Mouse (Mus musculus) neural tube, embryonic 12.5 days (tissue): ENCODE data around the gene Btbd17. TPM values are rescaled to one million over a fixed set of nuclear protein-coding genes. Genes with fewer than 3 reads are reported as not detected.

Experiments
- polyA plus RNA-seq: library from polyadenylated mRNA; unstranded; fragments of >200 nt; fragmentation: Nextera tagmentation; extraction: Ambion mirVana; gene quantifications from 2 replicates; pipeline ENCODE4 v1.2.1, GENCODE M21; 2016

Gene Btbd17
- polyA plus RNA-seq, 1 experiment from 2014 or later, result 51.2 TPM

Other genes with a start within 250 kb of the Btbd17 start
- gene Rpl38, start 127.4 kb downstream of the Btbd17 start, polyA plus RNA-seq, result 855 and 903 TPM in 2 replicates
- gene Ttyh2, start 120.5 kb downstream of the Btbd17 start, polyA plus RNA-seq, result 21.6 and 23.8 TPM in 2 replicates
- gene Dnaic2, start 68.5 kb downstream of the Btbd17 start, polyA plus RNA-seq, result 3.0 and 4.2 TPM in 2 replicates
- 2.0 and 3.1 TPM in 2 replicates for gene Kif19a, start 30.6 kb downstream of the Btbd17 start, polyA plus RNA-seq
- gene Gpr142, start 3.0 kb upstream of the Btbd17 start, polyA plus RNA-seq, result not detected in 2 replicates
- gene Gprc5c, start 55.2 kb upstream of the Btbd17 start, polyA plus RNA-seq, result 21.6 and 23.9 TPM in 2 replicates
- 0.74 and 0.87 TPM in 2 replicates for gene Cd300a, start 94.1 kb upstream of the Btbd17 start, polyA plus RNA-seq
- gene Cd300lb, start 138.4 kb upstream of the Btbd17 start, polyA plus RNA-seq, result not detected in 2 replicates
- not detected in 2 replicates for gene Cd300c, start 173.2 kb upstream of the Btbd17 start, polyA plus RNA-seq
- gene Cd300ld, start 194.0 kb upstream of the Btbd17 start, polyA plus RNA-seq, result 0.08 and 0.11 TPM in 2 replicates
- 1.1 and 1.2 TPM in 2 replicates for gene Cd300c2, start 205.9 kb upstream of the Btbd17 start, polyA plus RNA-seq
- gene Cd300ld2, start 220.2 kb upstream of the Btbd17 start, polyA plus RNA-seq, result not detected in 2 replicates
- not detected in 2 replicates for gene Cd300ld4, start 231.1 kb upstream of the Btbd17 start, polyA plus RNA-seq
- gene Cd300ld5, start 241.8 kb upstream of the Btbd17 start, polyA plus RNA-seq, result not detected in 2 replicates